ENCODE assay signal across 8 mouse cellular contexts in genomic region chr1:157554686-157555530, GRCm38 (mm10). TPM values are rescaled to one million over a fixed set of nuclear protein-coding genes. Genes with fewer than 3 reads are reported as not detected.
A peak's percentile ranks its signal among the peaks of the same experiment; 100 is the strongest.
DNase-seq lines count a peak whose midpoint lies in the region; ATAC-seq lines count a peak whose summit lies in the region.

No protein-coding gene starts in this region.

- H3K9ac ChIP-seq in limb, embryonic 15.5 days: 0 out of 2 replicates have a peak overlapping the region, but pooled peaks have one; percentile 14

- no peaks in the 10 kb centered on the region for H3K9me3 ChIP-seq in limb, embryonic 15.5 days

- no peaks in the 10 kb centered on the region for H3K36me3 ChIP-seq in limb, embryonic 15.5 days

- peak; percentile 31 for DNase-seq in embryo, embryonic 10 days (ENCODE audit: low spot score)
- DNase-seq in embryo, embryonic 9.5 days (ENCODE audit: extremely low spot score): no peak
- DNase-seq in thymus, postnatal 0 days (ENCODE audit: low spot score): peak; percentile 19
- DNase-seq in thymus, postnatal 10 days (ENCODE audit: low spot score in 2 of 2): no peak
- DNase-seq in urinary bladder, adult 2 months (ENCODE audit: low spot score): no peak
- DNase-seq in B cell, adult 2 months: no peak
- no peak for DNase-seq in kidney, postnatal 36 days

- peak overlapping the region; percentile 18; the same call in 1 of the 2 replicates for H3K4me3 ChIP-seq in limb, embryonic 15.5 days

- no peak overlapping the region for H3K27ac ChIP-seq in limb, embryonic 15.5 days

- H3K4me1 ChIP-seq in limb, embryonic 15.5 days: peaks cover 10% of the 10 kb centered on the region; the same call in 1 of the 2 replicates

- H3K27me3 ChIP-seq in limb, embryonic 15.5 days: peaks cover 20% of the 10 kb centered on the region

- peak overlapping the region; percentile 31 for H3K4me2 ChIP-seq in limb, embryonic 15.5 days

- 22% methylated on average over 27 of the region's 27 CpGs for WGBS in limb, embryonic 15.5 days

- no peak for ATAC-seq in limb, embryonic 15.5 days (ENCODE audit: insufficient number of reproducible peaks, low FRiP score, low TSS enrichment, low read depth)

RNA-seq across cellular contexts. Expression of gene Sec16b, which starts 48.4 kb away (rescaled TPM):
- 0.29 and 0.44 TPM in 2 replicates for polyA plus RNA-seq in thymus, postnatal 0 days (2015; fragmentation: Nextera tagmentation; extraction: Ambion mirVana)
- polyA plus RNA-seq in limb, embryonic 15.5 days (2015; fragmentation: Nextera tagmentation; extraction: Ambion mirVana): 6.3 and 6.6 TPM in 2 replicates
- 7.1 and 9.2 TPM in 2 replicates for polyA plus RNA-seq in urinary bladder, adult 2 months (2012; rRNA removed)

Comparison
In these comparisons a context has a peak if more than half of its experiments do, and no peak if none do; other contexts are left out.
1. DNase-seq: peak in embryo, embryonic 10 days (single experiment) and thymus, postnatal 0 days (single experiment); none in embryo, embryonic 9.5 days (single experiment), thymus, postnatal 10 days (0 of 2), urinary bladder, adult 2 months (single experiment), B cell, adult 2 months (0 of 2) and kidney, postnatal 36 days (0 of 2).